Mouse (Mus musculus) naive thymus-derived CD4-positive, alpha-beta T cell, adult 2 months (primary cell): Measurements from ENCODE around the gene Grk3.

ENCODE experiments used
- DNase-seq: peaks from one replicate; pipeline ENCODE4 v3.0.0-alpha.2; 2011; ENCODE audit warnings: low read depth

Gene Grk3

GRCm38 (mm10) chr5:113015236-113016061 lies at the start of gene Grk3:
Grk3 (minus strand) TSS chr5:113015791.
- no peak for DNase-seq

GRCm38 (mm10) chr5:113054308-113054707 lies 38.7 kb upstream of the Grk3 start:
- peak; percentile 68 for DNase-seq

- no peak for DNase-seq
Observed at GRCm38 (mm10) chr5:113050581-113051185, 35.1 kb upstream of the Grk3 start.

DNA sequence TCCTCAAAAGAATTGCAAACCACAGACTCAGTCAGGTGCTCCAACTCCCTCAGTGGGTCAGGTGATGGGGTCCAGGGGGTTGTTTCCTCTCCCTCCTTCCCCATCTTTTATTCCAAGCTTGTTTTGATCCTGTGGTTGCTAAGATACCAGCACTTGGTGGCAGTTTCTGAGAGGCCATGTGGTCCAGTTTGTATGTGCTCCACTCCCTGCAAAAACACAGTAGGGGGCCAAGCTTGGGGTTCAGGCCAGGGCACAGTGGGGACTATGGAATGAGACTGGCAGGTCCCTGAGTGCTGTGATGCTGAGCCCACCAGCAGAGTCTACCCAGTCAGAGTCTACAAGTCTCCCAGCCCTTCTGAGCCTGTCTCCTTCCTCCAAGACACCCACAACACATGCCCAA lies 34.3 kb upstream of the Grk3 start:
- no peak for DNase-seq

DNA sequence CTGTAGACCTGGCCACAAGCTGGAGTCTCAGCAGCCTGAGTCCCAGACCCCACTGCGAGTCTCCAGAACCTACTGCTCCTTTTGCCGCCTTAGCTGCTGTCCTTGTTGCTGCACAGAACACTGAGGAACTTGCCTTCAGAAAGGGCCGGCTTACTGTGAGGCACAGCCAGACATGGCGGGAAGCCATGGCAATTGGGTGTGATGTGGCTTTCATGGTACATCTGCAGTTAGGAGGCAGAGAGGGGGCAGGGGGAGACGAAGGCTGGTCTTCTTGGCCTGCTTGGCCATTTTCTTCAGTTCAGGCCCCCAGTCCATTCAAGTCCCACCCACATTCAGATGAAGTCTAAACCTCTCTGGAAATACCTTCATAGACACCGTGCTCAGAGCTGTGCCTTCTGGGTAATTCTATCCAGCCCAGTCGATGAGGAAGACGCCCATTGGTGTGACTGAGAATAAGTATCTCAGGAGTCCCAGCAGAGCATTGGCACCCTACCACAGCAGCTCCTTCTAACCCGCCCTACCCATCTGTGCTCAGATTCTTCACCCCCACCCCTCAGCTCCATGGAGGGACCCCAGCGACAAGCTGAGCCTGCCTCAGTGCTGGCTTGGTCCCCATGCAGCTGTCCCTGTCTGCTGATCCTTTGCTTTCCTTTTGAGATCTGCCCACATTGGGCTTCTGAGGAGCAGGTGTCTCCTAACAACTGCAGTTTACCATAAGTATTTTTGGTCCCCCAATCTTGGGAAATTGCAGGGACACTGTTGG lies 30.1 kb upstream of the Grk3 start:
- no peak for DNase-seq

- DNase-seq = no peak
Observed at GRCm38 (mm10) chr5:113043531-113043930, 27.9 kb upstream of the Grk3 start.

DNA sequence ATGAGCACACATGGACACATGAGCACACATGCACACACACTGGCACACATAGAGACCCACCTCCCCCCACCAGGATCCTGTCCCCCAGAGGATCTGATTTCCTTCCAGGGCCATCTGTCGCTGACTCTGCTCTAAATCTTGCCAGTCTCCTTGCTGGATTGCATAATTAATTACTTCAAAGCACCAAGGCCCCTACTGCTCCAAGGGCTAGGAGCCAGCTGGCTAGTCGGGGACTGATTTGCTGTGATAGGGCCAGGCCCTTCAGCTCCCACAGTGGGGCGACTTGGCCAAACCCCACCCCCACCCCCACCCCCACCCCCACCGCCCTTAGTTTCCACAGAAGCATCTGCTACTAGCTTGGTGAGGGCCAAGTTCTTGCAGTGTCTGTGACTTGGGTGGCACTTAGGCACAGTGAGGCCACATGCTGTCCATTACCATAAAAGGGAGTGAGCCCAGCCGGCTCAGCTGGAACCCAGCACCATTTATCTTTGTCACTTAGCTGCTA lies 26.0 kb upstream of the Grk3 start:
- DNase-seq = no peak

GRCm38 (mm10) chr5:113040776-113041175 lies 25.2 kb upstream of the Grk3 start:
- DNase-seq = no peak

DNA sequence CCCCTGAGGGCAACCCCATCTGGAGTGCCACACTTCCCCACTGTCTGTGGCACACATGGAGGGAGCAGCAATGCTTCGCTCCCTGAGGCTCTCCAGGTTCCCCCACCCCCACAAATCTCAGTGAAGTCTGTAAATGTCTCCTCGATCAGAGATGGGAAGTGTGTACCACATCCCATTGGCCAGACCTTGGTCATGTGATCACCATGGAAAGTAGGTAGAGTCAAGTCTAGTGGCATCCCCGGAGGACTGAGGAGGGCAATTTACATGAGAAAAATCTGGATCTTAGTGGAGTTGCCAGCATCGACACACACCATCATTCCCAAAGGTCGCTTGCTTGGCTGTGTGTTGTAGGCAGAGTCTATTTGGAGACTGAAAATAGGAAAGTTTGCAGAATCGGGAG lies 23.0 kb upstream of the Grk3 start:
- no peak for DNase-seq

GRCm38 (mm10) chr5:113035094-113036047 lies 19.8 kb upstream of the Grk3 start:
- DNase-seq = peak; percentile 73

- DNase-seq = no peak
Observed at GRCm38 (mm10) chr5:113031201-113031754, 15.7 kb upstream of the Grk3 start.

- no peak for DNase-seq
Observed at GRCm38 (mm10) chr5:113030082-113030481, 14.5 kb upstream of the Grk3 start.

- DNase-seq = no peak
Observed at GRCm38 (mm10) chr5:113026706-113027105, 11.1 kb upstream of the Grk3 start.

- no peak for DNase-seq
Observed at GRCm38 (mm10) chr5:113024154-113024764, 8.7 kb upstream of the Grk3 start.

DNA sequence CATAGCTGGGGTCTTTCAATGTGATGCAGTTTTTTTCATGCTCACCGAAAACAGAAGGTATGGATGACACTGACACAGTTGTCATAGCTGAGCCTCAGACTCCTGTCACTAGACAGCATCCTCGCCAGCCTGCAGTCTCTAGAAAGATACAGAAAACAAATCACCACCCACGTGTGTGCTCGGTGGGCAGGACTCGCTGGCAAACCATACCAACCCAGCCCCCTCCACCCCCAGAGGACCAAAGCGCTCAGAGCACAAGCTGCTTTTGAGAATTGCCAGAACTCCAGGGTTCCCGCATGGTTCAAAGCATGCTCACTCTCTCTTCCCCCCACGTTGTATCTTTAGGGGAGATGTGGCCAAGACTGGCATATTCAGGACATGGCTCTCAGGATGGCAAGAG lies 2.6 kb upstream of the Grk3 start:
- DNase-seq = no peak

GRCm38 (mm10) chr5:113017004-113017403 lies 1.4 kb upstream of the Grk3 start:
- no peak for DNase-seq

GRCm38 (mm10) chr5:113014808-113015235 lies 769 bp downstream of the Grk3 start:
- DNase-seq = no peak

- no peak for DNase-seq
Observed at GRCm38 (mm10) chr5:113014111-113014807, 1.3 kb downstream of the Grk3 start.

DNA sequence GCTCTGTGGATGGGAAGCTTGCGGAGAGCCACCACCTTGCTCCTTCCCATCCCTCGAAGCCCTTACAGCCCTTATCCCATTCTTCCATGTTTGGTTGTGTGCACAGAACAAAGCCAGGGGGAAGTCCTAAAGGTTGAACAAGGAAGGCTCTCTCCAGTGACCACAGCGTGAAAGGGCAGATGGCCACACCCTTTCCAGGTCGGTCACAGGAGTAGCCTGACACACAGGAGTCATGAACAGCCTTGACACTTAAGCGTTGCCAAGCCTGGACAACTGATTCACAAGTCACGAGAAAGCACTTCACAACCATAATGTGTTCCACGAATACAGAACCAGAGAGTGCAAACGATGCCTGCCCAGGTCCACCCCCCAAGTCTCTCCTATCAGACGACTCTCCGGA lies 3.7 kb downstream of the Grk3 start:
- no peak for DNase-seq

- DNase-seq = no peak
Observed at GRCm38 (mm10) chr5:113009183-113009820, 6.3 kb downstream of the Grk3 start.
